Mouse (Mus musculus): ENCODE results near the gene Nubpl.

DNA sequence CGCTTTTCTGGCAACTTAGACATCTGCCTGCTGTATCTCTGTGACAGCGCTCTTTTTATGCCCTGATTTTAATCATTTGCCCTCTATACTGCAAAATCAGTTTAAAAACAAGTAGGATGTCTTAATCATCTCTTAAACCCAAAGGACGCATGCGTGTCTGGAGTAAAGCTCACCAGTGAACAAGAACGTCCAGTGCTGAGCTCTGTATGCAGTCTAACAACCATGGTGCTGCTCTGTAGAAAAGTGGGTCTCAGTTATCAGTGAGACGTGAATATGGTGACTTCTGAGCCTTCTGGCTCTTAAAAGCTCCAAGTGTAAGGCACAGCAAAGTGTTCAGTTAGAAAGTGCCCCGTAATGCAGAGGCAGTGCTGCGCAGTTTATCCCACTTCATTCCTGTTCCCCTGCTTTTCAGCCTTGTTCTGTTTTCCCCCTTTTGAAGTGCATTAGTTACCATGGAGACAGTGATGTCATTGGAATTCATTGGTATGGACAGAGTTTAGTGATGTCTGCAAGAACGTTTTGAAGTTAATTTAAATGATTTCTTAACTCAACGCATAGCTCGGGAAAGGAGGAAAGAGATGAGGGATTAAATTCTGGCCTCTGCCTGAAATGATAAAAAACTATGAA, 191.5 kb downstream of the Nubpl start:
- TF ChIP-seq CTCF (IDR thresholded peaks at IDR 0.05; ENCODE audit: control insufficient read depth, insufficient read depth, insufficient read length) (no peak), MYOG (IDR thresholded peaks at IDR 0.05; ENCODE audit: control insufficient read depth, extremely low read depth, insufficient read length) (no peak), MYOD1 (IDR thresholded peaks at IDR 0.05; ENCODE audit: control insufficient read depth, insufficient read length, low read depth) (no peak)

All from C2C12 (cell line).